Mouse (Mus musculus): ENCODE measurements at regions not wholly inside any gene's neighbourhood (a gene's known extent, or its start where the extent isn't known, plus 50 kb on each side); places are given as distances from the start of the nearest gene placed in this dataset.

- TF ChIP-seq CTCF (IDR thresholded peaks at IDR 0.05; ENCODE audit: low read depth, low read length), result no peak
- no peak for TF ChIP-seq POLR2AphosphoS5 (IDR thresholded peaks at IDR 0.05; ENCODE audit: insufficient replicate concordance, low read depth, low read length)
Observed at GRCm38 (mm10) chr3:18733540-18733939, 785.3 kb downstream of the Cypt12 start.
